Mouse (Mus musculus) cerebellum, adult 8-10 months (tissue): ENCODE results near the gene Mfsd11.

ENCODE experiments used
- DNase-seq: peaks from one replicate; pipeline ENCODE4 v3.0.0; 2022

Gene Mfsd11

GRCm38 (mm10) chr11:116849587-116849986 is 2.7 kb upstream of the Mfsd11 start:
- no peak for DNase-seq

DNA sequence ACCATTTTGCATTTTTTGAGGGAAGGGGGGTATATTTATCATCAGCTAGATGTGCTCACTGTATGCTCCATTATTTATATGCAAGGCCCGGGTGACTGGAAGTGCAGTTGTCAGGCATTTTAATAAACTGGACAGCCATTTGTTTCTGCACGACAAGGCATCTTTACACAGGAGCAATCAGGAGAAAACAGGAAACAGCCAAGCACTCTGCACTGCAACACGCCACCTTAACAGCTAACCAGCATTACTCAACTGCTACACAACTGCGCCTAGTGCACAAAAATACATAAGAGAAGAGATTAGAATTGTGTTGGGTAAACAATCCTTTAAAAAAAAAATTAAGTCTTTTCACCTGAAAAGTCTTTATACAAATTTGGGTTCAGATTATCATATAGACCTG is 2.2 kb upstream of the Mfsd11 start:
- no peak for DNase-seq

DNA sequence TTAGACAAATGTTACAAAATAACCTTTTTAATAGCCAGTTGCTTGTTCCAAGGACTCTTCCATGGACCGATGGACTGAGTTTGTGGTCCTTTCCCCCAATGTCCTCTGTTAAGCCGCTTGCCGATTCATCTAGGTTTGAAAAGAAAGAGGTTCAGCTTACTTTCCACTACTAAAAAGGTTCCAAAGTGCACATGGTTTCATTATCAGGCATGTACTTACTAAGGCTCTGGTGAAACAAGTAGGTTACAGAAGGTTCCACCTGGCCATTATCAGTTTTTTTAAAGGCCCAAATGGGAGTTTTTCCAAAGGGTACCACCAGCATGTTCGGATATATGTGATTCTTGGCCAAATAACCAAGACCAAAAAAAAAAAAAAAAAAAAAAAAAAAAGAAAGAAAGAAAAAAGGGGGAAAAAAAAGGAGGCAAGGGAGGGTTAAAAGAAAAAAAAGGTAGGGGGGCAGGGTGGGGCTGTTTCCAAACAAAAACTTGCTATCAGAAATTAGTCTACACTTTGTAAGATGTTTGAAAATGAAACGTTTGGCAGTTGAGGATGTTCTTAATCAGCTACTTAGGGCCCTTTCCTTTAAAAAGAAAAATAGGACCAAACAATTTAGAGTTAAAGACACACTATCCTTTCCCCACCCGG is 1.3 kb upstream of the Mfsd11 start:
- DNase-seq: no peak

- DNase-seq: peak; percentile 50
These were observed 507 bp upstream of the Mfsd11 start for GRCm38 (mm10) chr11:116851576-116852290.

DNA sequence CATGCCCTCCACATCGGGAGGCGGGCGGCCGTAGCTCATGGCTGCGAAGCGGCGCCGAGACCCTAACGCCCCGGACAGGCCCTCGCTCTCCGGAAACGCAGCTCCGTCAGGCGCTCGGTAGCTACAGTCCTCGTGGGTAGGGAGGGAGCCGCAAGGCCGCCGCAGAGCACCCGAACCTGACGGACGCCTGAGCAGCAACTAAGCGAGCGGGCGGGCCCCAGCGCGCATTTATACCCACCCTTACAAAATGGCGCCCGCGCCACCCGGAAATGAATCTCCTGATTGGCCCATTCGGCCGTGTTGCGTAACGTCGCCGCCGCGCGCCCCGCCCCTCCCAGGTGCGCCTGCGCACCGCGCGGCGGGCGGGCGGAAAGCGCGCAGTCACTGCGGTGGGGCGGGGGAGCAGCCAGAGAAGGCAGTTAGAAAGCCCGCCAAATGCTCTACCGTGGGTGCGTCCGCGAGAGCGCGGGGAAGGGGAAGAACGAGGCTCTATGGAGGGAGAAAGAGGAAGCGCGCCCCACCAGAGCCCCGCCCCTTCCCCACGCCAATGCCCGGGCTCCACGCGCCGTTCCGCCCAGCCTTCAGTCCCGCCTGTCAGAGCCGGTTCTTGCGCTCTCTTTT is 761 bp downstream of the Mfsd11 start, which contains the start of gene Srsf2:
Gene Srsf2, minus strand, starts transcription at position 204 of the 621 bp plus-strand sequence.
- DNase-seq: peak; percentile 97

- DNase-seq: peak; percentile 98
These were observed 1.3 kb downstream of the Mfsd11 start for GRCm38 (mm10) chr11:116853512-116853928.

DNA sequence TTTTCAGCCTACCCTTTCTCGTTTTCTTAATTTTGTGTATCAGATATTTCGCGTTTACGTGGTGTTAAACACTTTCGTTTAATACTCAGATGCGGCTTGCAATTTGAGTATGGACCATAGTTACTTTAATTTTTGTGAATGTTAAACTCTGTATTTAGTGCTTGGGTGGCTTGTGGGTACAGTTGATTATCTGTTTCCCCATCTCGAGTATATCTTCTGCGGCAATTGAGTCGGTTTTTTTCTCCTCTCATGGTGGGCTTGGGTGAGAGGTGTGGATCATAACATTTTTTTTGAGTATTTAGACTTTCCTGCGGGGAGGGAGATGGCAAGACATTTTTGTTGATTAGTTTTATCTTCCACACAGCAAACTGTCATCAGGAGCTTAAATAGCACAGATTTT is 2.0 kb downstream of the Mfsd11 start:
- DNase-seq: no peak

DNA sequence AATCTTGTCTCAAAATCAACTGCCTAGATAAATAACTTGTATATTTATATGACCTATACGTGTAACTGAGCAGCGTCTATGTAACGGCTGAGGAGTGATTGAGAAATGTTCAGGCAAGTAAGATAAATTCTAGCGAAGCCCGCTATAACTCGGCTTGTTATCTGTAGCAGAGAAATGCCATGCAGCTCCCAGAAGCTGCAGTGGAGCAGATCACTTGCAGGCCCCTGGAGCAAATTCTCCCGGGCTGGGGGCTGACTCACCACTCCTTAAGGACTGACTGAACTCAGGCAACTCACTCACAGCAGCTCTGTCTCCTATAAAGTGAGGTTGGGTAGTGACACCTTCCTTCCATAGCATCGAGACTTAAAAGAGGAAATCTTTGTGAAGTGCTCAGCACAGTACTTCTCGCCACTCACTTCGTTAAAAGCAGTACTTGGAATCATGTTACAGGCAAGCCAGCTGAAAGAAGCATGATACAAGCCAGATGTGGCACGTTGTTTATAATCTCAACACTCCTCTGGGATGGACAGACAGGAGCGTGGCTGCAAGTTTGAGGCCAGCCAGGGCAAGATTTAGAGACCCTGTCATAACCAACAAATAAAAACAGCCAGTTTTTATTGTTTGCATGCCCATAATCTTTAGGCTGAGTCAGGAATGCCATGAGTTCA is 5.1 kb downstream of the Mfsd11 start:
- DNase-seq: no peak

DNA sequence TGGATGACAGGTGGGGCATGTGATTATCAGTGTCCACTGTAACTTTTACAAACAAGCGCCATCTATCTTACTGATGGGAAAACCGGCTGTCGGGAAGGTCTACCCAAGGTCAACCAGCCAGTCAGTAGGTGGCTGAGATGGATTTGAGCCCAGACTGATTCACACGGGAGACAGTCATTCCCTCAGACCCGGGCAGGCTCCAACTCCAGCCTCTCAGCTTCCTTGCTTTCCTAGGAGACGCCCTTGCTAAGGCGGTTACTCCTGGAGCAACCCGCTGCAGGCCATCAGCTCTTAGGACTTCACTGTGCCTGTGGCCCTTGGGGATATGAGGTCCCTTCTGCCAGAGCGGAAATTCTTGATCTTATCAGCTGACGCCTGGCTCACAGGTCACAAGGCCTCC is 12.2 kb downstream of the Mfsd11 start:
- DNase-seq: no peak

- no peak for DNase-seq
These were observed 13.8 kb downstream of the Mfsd11 start for GRCm38 (mm10) chr11:116865945-116866585.

GRCm38 (mm10) chr11:116868129-116868528 is 15.9 kb downstream of the Mfsd11 start:
- DNase-seq: no peak

DNA sequence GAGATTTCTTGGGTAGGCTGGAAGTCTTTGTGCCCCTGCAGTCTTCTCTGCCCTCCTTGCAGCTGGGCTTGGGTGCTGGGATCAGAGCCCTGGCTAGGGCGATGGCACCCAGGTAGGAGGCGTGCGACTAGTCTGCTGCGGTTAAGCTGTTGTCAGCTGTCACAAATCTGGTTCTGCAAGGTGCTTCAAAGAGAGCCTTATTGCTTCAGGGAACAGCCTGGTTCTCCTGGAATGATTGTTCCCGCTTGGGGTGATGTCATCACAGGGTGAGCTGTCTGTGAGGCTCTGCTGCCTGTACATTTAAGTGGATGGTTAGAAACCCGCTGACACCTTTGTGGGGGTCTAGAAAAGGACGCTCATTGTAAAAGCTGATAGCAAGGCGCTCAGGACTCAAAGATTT is 17.0 kb downstream of the Mfsd11 start:
- DNase-seq: no peak

DNA sequence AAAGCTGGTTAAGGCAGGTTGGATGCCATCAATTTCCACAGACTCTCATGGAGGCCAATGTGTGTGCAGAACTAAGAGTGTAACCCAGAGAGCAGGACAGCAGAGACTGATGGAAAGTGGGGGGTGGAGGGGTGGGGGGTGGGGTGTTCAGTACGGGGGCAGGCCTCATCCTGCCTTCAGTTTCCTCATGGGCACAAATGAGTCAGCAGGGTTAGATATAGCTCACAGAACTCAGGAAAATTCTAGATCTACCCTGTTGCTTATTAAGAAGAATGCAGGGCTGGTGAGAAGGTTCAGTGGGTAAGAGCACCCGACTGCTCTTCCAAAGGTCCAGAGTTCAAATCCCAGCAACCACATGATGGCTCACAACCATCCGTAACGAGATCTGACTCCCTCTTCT is 17.4 kb downstream of the Mfsd11 start:
- no peak for DNase-seq

- no peak for DNase-seq
These were observed 19.3 kb downstream of the Mfsd11 start for GRCm38 (mm10) chr11:116871538-116871937.

GRCm38 (mm10) chr11:116873987-116874386 is 21.7 kb downstream of the Mfsd11 start:
- DNase-seq: no peak

- DNase-seq: no peak
These were observed 26.2 kb downstream of the Mfsd11 start for GRCm38 (mm10) chr11:116878454-116878853.

DNA sequence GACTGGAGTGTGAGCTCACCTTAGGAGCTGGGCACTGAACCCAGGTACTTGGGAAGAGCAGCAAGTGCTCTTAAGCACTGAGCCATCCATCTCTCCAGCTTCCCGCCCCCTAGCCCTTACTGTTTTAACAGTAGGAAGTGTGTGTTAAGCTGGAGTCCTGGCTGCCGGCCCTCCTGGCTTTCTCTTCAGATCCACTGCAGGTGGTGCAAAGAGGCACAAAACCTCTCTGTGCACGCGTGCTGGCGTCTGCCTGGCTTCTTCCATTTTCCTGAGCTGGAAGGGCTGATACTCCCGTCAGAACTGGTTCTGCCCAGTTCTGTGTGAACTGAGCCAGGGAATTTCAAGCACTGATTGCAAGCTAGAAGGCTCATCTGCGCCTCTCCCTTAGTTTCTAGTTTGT is 28.6 kb downstream of the Mfsd11 start:
- no peak for DNase-seq

- DNase-seq: no peak
These were observed 29.2 kb downstream of the Mfsd11 start for GRCm38 (mm10) chr11:116881440-116881839.

- DNase-seq: no peak
These were observed 30.2 kb downstream of the Mfsd11 start for GRCm38 (mm10) chr11:116882446-116882845.

- DNase-seq: no peak
These were observed 31.8 kb downstream of the Mfsd11 start for GRCm38 (mm10) chr11:116884061-116884460.

GRCm38 (mm10) chr11:116885275-116886151 is 33.3 kb downstream of the Mfsd11 start:
- peak; percentile 80 for DNase-seq

GRCm38 (mm10) chr11:116887136-116887535 is 34.9 kb downstream of the Mfsd11 start:
- DNase-seq: no peak
